Mouse (Mus musculus) kidney, adult 10 weeks (tissue): ENCODE measurements around the gene Gm3106. TPM values are rescaled to one million over a fixed set of nuclear protein-coding genes. Genes with fewer than 3 reads are reported as not detected.

Experiments
- polyA plus RNA-seq: library from polyadenylated mRNA; stranded (reverse); fragments of 350-450 nt; fragmentation: Illumina TruSeq; extraction: RNeasy Lipid Tissue Mini Kit (QIAGEN cat#74804); gene quantifications from one replicate; pipeline ENCODE4 v1.2.3, GENCODE M21; 2014; ENCODE audit warnings: low read depth, low replicate concordance

The Gm3106 gene
- not detected for polyA plus RNA-seq

GRCm38 (mm10) chr5:94217705-94218104 lies at the start of gene Gm3106:
Gene Gm3106 (plus strand): TSS chr5:94218005.

Other genes starting within 250 kb of the Gm3106 start
- not detected for gene BC061212, start 147.5 kb upstream of the Gm3106 start, polyA plus RNA-seq
- gene Gm6351, start 141.6 kb upstream of the Gm3106 start, polyA plus RNA-seq: not detected
- not detected for gene A430089I19Rik, start 88.8 kb downstream of the Gm3106 start, polyA plus RNA-seq
- gene Gm6502, start 96.4 kb downstream of the Gm3106 start, polyA plus RNA-seq: not detected
- not detected for gene AA792892, start 121.7 kb downstream of the Gm3106 start, polyA plus RNA-seq
- gene Gm7682, start 227.8 kb downstream of the Gm3106 start, polyA plus RNA-seq: not detected